Mouse (Mus musculus) WW6 (cell line): ENCODE data around the gene 2610507B11Rik.

ENCODE experiments used
- DNase-seq: peaks from one replicate; pipeline ENCODE4 v3.0.0-alpha.2; 2013; ENCODE audit warnings: low read depth, low spot score

The 2610507B11Rik gene

GRCm38 (mm10) chr11:78261380-78262352 lies at the start of gene 2610507B11Rik:
Gene 2610507B11Rik, plus strand, starts transcription at chr11:78261752.
- peak; percentile 97 for DNase-seq

DNA sequence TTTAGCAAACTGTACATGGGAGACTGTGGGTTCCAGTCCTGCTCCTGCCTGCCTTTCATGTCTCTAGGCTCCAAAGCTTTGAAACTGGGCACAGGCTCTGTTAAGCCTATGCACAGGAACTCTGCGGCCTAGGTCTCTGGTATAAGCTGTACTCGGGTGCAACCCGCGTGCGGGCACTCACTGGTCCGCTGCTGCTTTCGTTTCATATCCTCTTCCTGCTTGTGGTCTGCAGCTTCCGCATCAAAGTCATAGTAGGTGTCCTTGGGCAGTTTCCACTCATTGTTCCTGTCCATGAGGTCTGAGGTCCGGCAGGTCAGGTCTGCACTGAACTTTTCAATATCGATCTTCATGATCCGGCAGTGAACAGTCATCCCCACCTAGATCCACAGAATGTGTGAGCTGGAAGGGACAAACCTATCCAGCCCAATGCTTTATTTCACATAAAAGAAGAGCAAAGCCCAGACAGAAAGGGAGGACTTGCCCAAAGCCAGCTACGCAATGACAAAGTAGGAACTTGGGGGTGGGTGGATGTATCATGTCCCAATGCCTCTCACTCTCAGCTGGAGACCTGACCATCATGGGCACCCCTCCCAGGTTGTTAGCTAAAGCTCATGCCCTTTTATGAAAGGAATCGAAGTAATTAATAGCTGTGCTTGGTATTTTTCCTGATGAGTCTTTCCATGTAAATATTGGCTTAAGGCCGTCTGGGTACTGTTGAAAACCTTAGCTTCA lies 48.3 kb upstream of the 2610507B11Rik start:
- DNase-seq, result no peak

DNA sequence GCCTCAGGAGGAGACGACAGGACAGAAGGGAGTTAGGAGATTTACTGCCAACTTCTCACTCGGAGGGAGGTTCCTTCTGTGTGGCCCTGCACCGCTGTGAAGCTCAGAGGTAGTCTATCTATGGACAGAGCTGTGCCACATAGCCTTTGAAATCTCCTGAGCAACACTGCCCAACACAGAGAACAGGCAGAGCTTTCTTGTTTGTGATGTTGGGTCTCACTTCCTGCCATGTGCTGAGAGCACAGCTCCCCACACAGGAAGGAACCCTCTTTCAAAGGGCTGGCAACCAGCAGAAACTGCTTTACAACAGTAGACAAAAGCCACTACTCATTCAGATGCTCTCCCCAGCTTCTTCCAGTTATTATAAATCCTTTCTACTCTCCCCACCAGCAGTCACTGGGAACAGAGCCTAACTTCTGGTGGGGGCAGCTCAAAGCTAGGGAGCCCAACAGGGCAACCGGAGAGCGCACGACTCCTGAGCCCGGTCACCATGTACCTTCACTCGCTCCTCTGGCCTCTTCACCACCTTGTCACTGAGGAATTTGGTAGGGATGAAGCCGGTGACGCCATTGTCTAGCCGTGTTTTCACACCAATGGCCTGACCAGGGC lies 45.7 kb upstream of the 2610507B11Rik start:
- no peak for DNase-seq

GRCm38 (mm10) chr11:78223586-78223985 lies 38.0 kb upstream of the 2610507B11Rik start:
- DNase-seq, result no peak

- DNase-seq, result no peak
Observed at GRCm38 (mm10) chr11:78231518-78231917, 30.0 kb upstream of the 2610507B11Rik start.

- no peak for DNase-seq
Observed at GRCm38 (mm10) chr11:78240193-78240857, 21.2 kb upstream of the 2610507B11Rik start.

- no peak for DNase-seq
Observed at GRCm38 (mm10) chr11:78245261-78245626, 16.3 kb upstream of the 2610507B11Rik start.

DNA sequence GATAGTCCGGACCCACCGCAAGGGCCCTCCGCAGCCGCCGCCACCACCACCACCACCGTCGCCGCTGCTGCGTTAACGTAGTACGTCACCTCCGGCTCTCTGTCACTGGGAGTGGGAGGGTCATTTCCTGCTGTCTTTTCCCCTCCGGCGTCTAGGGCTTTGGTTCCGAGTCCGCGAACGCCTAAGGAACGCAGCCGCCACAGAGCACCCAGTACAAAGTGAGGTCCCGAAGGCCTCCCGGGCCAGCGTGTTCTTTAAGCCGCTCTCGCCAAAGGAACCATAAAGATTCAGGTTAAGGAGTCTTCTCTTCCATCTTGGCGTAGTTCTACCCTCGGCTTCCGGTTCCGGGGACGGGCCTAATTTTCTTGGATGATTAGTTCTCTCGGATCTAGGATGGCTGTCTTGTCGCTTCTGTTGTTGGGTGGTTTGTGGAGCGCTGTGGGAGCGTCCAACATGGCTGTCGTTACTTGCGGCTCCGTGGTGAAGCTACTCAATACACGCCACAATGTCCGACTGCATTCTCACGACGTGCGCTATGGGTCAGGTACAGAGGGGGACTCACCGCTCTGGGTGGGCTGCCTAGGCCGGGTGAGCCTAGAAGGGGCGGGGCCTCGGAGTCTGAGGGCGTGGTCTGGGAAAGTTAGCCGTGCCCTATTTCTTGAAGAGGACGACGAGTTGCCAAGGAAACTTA lies 15.8 kb upstream of the 2610507B11Rik start, which contains the start of the genes Sdf2 and Supt6:
Sdf2 (plus strand) TSS at position 120 of the 691 bp plus-strand sequence.
Supt6 (minus strand) TSS at position 361 of the 691 bp plus-strand sequence.
- DNase-seq, result peak; percentile 92

- no peak for DNase-seq
Observed at GRCm38 (mm10) chr11:78246318-78247011, 15.1 kb upstream of the 2610507B11Rik start.

DNA sequence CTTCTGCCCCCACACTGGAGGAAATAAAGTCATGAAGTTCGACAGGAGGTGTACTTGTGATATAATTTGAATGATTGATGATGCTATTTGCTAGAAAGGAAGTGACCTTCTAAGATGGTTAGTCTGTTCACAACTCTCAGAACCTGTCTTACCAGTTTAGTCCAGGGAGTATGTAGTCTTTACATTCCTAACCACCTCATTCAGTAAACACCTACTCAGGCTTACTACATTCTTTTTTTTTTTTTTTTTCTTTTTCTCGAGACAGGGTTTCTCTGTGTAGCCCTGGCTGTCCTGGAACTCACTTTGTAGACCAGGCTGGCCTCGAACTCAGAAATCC lies 14.6 kb upstream of the 2610507B11Rik start:
- no peak for DNase-seq

DNA sequence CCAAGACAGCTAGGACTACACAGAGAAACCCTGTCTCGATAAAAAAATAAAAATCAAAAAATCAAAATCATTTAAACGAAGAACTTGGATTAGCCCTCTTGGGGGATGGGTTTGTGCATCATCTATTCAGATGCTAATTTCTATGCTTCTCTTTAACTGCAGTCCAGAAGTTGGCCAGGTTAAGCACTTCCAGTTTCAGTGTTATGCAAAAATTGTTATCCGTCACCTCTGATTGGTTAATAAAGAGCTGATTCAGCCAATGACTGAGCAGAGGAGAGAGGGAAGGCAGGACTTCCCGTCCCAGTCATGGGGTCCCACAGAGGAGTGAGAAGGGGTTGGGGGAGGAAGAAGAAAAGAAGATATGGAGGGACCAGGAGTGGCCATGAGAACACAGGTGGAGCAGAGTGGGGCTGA lies 13.8 kb upstream of the 2610507B11Rik start:
- DNase-seq, result peak; percentile 67

DNA sequence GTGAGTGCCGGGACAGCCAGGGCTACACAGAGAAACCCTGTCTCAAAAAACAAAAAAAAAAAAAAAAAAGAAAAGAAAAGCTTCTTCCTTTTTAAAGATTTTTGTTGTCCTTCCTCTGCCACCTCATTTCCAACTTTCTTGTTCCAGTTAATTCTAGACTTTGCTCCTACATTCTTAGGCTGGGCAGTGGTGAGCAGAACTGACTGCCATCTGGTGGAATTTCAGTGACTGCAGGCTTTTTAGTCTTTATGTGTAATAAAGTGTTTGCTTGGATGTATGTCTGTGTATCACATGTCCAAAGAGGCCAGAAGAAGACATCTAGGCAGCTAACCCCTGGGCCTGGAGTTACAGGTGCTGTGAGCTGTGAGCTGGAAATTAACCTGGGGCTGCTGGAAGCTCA lies 4.9 kb upstream of the 2610507B11Rik start:
- DNase-seq, result no peak

GRCm38 (mm10) chr11:78260489-78261258 lies 878 bp upstream of the 2610507B11Rik start:
- no peak for DNase-seq

- DNase-seq, result peak; percentile 80
Observed at GRCm38 (mm10) chr11:78262550-78262949, 998 bp downstream of the 2610507B11Rik start.

DNA sequence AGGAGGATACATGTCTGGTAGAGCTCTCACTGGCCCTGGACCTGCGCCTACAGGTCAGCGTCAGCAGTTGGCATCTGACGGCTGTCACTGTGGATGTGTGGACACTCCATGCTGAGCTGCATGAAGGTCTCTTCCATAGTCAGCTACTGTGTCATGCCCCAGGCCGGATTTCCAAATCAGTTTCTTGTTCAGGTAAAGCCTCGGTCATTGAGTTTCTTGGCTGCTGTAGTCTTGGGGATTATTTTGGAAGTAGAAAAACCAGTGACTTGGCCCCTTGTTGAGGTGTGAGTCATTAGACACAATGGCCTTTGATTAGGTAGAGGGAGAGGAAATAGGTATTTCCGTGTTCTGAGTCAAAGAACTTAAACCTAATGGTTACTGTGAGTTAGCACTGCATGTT lies 4.0 kb downstream of the 2610507B11Rik start:
- DNase-seq, result no peak

- DNase-seq, result no peak
Observed at GRCm38 (mm10) chr11:78271986-78272385, 10.4 kb downstream of the 2610507B11Rik start.

- DNase-seq, result no peak
Observed at GRCm38 (mm10) chr11:78275596-78275995, 14.0 kb downstream of the 2610507B11Rik start.

- peak; percentile 40 for DNase-seq
Observed at GRCm38 (mm10) chr11:78276169-78276568, 14.6 kb downstream of the 2610507B11Rik start.

DNA sequence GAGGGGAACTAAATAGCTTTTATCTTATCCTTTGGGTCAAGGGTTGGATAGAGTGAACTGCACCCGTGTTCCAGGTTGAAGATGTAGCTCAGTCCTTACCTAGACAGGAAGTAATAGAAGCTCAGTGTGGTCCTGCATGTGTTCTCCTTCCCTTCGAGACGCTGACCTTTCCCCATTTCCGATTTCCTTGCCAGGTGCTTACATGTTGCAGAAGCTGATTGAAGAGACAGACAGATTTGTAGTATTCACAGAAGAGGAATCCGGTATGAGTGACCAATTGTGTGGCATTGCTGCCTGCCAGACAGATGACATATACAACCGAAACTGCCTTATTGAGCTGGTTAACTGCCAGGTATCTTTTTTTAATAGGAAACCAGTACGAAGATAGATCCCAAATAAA lies 17.3 kb downstream of the 2610507B11Rik start:
- DNase-seq, result no peak
